Mouse (Mus musculus) lung, embryonic 16.5 days (tissue): ENCODE results near the gene Klc2. TPM values are rescaled to one million over a fixed set of nuclear protein-coding genes. Genes with fewer than 3 reads are reported as not detected.
"Not testable (repeated sequence)": the region's sequence is repeated elsewhere in the genome, so short reads cannot be mapped to it uniquely, and the experiment has no call there.

Source experiments
- ATAC-seq: fragments of 200-750 bp; cut with Nextera tagmentation; 2 replicates; pipeline ENCODE4 v1.8.0; 2017; ENCODE audit warnings: low read depth, mild to moderate bottlenecking, moderate library complexity
- H3K27ac ChIP-seq: fragments of 300-500 bp; sonication (generic); 2 replicates; pipeline ENCODE4 v1.5.1; 2014; ENCODE audit warnings: mild to moderate bottlenecking, control low read depth, low read length
- H3K27me3 ChIP-seq: fragments of 300-500 bp; sonication (generic); 2 replicates; pipeline ENCODE4 v1.6.1; 2014; ENCODE audit warnings: low read depth, low read length, mixed read lengths; ENCODE audit not compliant: control insufficient read depth, insufficient read depth
- H3K36me3 ChIP-seq: fragments of 300-500 bp; sonication (generic); 2 replicates; pipeline ENCODE4 v1.6.1; 2014; ENCODE audit warnings: low read length; ENCODE audit not compliant: control insufficient read depth, insufficient read depth
- H3K4me1 ChIP-seq: fragments of 300-500 bp; sonication (generic); replicated peaks from 2 replicates; pipeline ENCODE4 v1.6.1; 2014; ENCODE audit warnings: low read length, mixed read lengths; ENCODE audit not compliant: control insufficient read depth, insufficient read depth
- H3K4me2 ChIP-seq: fragments of 300-500 bp; sonication (generic); 2 replicates; pipeline ENCODE4 v1.6.1; 2014; ENCODE audit warnings: low read depth, low read length, control low read depth
- H3K4me3 ChIP-seq: fragments of 300-500 bp; sonication (generic); 2 replicates; pipeline ENCODE4 v1.5.1; 2014; ENCODE audit warnings: mild to moderate bottlenecking, low read length, control low read depth
- H3K9ac ChIP-seq: fragments of 300-500 bp; sonication (generic); 2 replicates; pipeline ENCODE4 v1.6.1; 2014; ENCODE audit warnings: low read length, control low read depth
- H3K9me3 ChIP-seq: fragments of 300-500 bp; sonication (generic); 2 replicates; pipeline ENCODE4 v1.6.1; 2016; ENCODE audit warnings: low read length; ENCODE audit not compliant: control insufficient read depth
- WGBS: fragments of 180-500 bp; shearing (Covaris S2); extraction: QIAGEN DNeasy Blood & Tissue Kit; methylation state at CpG from one replicate; pipeline ENCODE4 v1.1.7; 2014; 5-methylcytosine and 5-hydroxymethylcytosine counted together
- polyA plus RNA-seq: library from polyadenylated mRNA; unstranded; fragments of >200 nt; fragmentation: Nextera tagmentation; extraction: Ambion mirVana; gene quantifications from 2 replicates; pipeline ENCODE4 v1.2.1, GENCODE M21; 2015

The Klc2 gene
- 14.6 and 17.0 TPM in 2 replicates for polyA plus RNA-seq

DNA sequence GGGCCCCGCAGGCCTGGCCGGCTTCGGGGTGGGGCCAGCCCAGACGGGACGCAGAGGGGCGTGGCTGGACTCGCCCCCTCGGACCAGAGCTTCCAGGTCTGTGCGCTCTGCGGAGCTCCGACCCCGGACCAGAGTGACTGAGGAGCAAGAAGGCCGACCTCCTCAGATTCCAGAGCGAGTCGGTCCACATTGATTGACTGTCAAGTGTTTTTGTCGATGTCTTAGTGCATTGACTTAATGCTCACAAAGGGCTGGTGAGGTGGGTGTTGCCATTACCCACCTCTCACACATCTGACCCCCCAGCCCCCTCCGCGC lies at the start of gene Klc2:
Gene Klc2, minus strand, starts transcription at position 177 of the 315 bp plus-strand sequence.
- no peaks in the 10 kb centered on the region for H3K27me3 ChIP-seq
- H3K4me3 ChIP-seq: peak within 1 kb of the TSS; percentile 93
- H3K27ac ChIP-seq: peak within 1 kb of the TSS; percentile 84
- H3K4me1 ChIP-seq: peaks cover 9% of the 10 kb centered on the region
- H3K4me2 ChIP-seq: peak within 1 kb of the TSS; percentile 82
- H3K9me3 ChIP-seq: no peaks in the 10 kb centered on the region
- no peak; the same call in 1 of the 2 replicates for ATAC-seq
- H3K9ac ChIP-seq: peak within 1 kb of the TSS; percentile 79
- under 1% methylated on average over 18 of the region's 18 CpGs for WGBS
- no peaks in the 10 kb centered on the region for H3K36me3 ChIP-seq

DNA sequence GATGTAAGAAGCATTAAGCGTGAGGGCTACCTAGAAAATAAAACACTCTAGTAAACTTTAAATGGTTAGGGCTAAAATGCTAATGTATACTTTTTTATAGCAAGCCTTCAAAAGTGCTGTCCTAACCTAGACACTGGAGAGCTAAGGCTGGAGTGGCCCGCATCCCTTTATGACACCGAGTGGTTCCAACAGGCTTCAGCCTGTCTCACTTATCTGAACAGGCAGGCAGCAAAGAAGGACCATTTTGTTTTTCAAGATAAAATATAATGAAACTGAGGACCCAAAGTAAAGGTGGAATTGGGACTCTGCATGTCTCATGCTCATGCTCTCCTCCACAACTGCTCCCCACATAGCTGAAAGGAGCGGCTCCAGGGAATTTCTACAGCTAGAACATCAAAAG lies 49.1 kb upstream of the Klc2 start:
- WGBS: 86% methylated on average over 4 of the region's 4 CpGs
- H3K9me3 ChIP-seq: no peaks in the 10 kb centered on the region

GRCm38 (mm10) chr19:5164380-5164779 lies 46.0 kb upstream of the Klc2 start:
- no peaks in the 10 kb centered on the region for H3K9me3 ChIP-seq
- no peak overlapping the region for H3K27ac ChIP-seq
- H3K36me3 ChIP-seq: no peaks in the 10 kb centered on the region; the same call in 1 of the 2 replicates
- no peak overlapping the region for H3K4me3 ChIP-seq
- WGBS: 56% methylated on average over 2 of the region's 2 CpGs
- H3K9ac ChIP-seq: no peak overlapping the region
- no peak overlapping the region for H3K4me2 ChIP-seq
- no peaks in the 10 kb centered on the region for H3K4me1 ChIP-seq
- ATAC-seq: no peak
- no peaks in the 10 kb centered on the region for H3K27me3 ChIP-seq

More for the DNA sequence above, 49.1 kb upstream of the Klc2 start:
- H3K4me2 ChIP-seq: no peak overlapping the region
- H3K27ac ChIP-seq: no peak overlapping the region
- ATAC-seq: no peak
- H3K27me3 ChIP-seq: no peaks in the 10 kb centered on the region
- no peaks in the 10 kb centered on the region for H3K4me1 ChIP-seq
- H3K36me3 ChIP-seq: no peaks in the 10 kb centered on the region; the same call in 1 of the 2 replicates
- no peak overlapping the region for H3K9ac ChIP-seq
- H3K4me3 ChIP-seq: no peak overlapping the region

GRCm38 (mm10) chr19:5161913-5162312 lies 43.6 kb upstream of the Klc2 start:
- Histone ChIP-seq H3K4me1 (no peaks in the 10 kb centered on the region), H3K4me3 (no peak overlapping the region), H3K36me3 (no peaks in the 10 kb centered on the region; the same call in 1 of the 2 replicates), H3K27me3 (no peaks in the 10 kb centered on the region), H3K9ac (no peak overlapping the region), H3K27ac (no peak overlapping the region), H3K9me3 (no peaks in the 10 kb centered on the region), H3K4me2 (no peak overlapping the region)
- no peak for ATAC-seq
- 85% methylated on average over 3 of the region's 3 CpGs for WGBS

DNA sequence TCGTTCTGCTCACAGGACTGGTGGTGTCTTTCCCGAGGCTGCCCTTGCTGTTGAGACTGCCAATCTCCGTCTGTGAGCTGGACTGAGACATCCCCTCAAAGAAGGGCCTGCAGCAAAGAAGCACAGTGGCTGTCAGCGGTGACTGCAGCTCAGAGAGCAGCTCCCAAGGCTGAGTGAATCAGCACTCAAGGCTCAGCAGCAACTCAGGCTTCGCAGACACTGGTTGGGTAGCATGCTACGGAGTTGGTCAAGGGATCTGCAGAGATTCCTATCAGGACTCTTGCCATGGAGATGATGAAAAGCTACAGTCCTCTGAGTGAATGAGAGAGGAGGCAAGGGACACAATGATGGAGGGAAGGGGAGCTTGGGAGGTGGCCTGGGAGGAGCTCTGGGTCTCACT lies 33.9 kb upstream of the Klc2 start:
- no peaks in the 10 kb centered on the region for H3K4me1 ChIP-seq
- no peaks in the 10 kb centered on the region for H3K27me3 ChIP-seq
- 90% methylated on average over 6 of the region's 6 CpGs for WGBS
- H3K27ac ChIP-seq: no peak overlapping the region
- no peak for ATAC-seq
- no peaks in the 10 kb centered on the region for H3K9me3 ChIP-seq
- H3K4me2 ChIP-seq: no peak overlapping the region
- no peak overlapping the region for H3K4me3 ChIP-seq
- H3K9ac ChIP-seq: no peak overlapping the region
- peaks cover 2% of the 10 kb centered on the region; the same call in 1 of the 2 replicates for H3K36me3 ChIP-seq

DNA sequence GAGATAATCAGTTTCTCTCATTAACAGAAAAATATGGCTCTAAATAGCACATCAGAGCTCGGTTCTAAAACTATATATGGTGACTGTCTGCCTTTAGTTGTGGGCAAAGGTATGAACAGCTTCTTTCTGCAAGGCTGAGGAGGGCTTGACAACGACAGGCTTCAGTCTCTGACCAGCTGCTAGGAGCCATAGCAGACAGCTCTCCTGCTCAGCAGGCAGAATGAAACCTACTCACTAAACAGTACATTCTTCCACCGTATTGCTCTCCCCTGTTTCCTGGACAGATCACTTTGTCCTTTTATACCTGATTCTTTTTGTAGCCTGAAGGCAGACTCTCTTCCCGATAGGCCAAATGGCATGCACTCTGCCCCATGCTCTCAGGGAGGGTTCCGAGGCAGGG lies 33.4 kb upstream of the Klc2 start:
- no peaks in the 10 kb centered on the region for H3K4me1 ChIP-seq
- ATAC-seq: no peak
- WGBS: 84% methylated on average over 5 of the region's 5 CpGs
- no peak overlapping the region for H3K27ac ChIP-seq
- no peaks in the 10 kb centered on the region for H3K27me3 ChIP-seq
- H3K9ac ChIP-seq: no peak overlapping the region
- H3K36me3 ChIP-seq: peaks cover 2% of the 10 kb centered on the region; the same call in 1 of the 2 replicates
- no peaks in the 10 kb centered on the region for H3K9me3 ChIP-seq
- no peak overlapping the region for H3K4me3 ChIP-seq
- no peak overlapping the region for H3K4me2 ChIP-seq

DNA sequence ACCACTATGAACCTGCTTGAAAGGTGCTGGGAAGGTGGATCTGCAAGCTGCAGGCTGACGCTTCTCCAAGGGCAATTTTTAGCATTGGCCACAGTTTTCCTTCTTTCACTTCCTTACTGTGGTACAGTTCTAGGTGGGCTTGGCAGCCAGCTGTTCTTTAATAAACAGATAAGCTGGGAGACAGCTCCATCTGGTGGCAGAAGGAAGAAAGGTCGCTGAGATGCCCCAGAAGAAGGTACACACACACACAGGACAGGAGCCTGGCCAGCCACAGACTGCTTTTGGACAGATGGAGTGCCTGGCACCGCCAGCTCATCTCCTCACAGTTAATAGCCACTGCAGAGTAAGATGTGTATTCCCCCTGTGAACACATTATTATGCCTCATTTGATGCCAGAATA lies 33.0 kb upstream of the Klc2 start:
- no peaks in the 10 kb centered on the region for H3K27me3 ChIP-seq
- 33% methylated on average over 3 of the region's 3 CpGs for WGBS
- no peak overlapping the region for H3K4me3 ChIP-seq
- no peak overlapping the region for H3K27ac ChIP-seq
- H3K4me2 ChIP-seq: no peak overlapping the region
- no peaks in the 10 kb centered on the region for H3K4me1 ChIP-seq
- H3K9ac ChIP-seq: no peak overlapping the region
- no peak; the same call in 1 of the 2 replicates for ATAC-seq
- no peaks in the 10 kb centered on the region for H3K9me3 ChIP-seq
- peaks cover 2% of the 10 kb centered on the region; the same call in 1 of the 2 replicates for H3K36me3 ChIP-seq

DNA sequence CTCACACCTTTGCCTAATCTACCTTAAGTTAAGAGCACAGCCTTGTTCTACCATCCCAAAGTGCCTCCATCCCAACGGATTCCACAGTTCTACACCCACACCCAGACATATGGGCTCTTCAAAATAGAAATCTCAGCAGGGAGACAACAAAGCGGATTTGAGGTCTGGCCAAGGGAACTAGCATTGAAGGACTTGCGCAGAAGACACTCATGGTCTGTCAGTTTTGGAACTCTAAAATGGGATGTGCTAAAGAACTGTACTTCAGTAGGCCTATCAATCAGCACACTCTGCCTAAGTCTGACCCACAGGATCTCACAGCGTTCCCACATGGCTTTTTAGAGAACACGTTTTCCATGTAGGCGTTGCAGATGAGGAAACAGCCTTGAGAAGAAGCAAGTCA lies 32.0 kb upstream of the Klc2 start:
- ATAC-seq: no peak
- 92% methylated on average over 6 of the region's 6 CpGs for WGBS
- H3K36me3 ChIP-seq: no peaks in the 10 kb centered on the region; the same call in 1 of the 2 replicates

DNA sequence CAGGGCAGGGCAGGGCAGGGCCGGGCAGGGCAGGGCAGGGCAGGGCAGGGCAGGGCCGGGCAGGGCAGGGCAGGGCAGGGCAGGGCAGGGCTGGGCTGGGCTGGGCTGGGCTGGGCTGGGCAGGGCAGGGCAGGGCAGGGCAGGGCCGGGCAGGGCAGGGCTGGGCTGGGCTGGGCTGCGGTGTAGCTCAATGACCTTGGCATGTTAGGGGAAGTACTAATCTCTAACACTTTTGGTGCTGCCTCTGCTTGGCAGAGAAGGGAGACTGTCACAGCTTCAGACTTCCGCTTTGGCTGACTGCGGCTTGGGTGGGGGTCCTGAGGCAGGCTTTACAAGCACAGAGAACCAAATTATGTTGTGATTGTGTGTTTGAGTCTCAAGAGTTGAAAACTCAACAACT lies 30.7 kb upstream of the Klc2 start:
- not testable (repeated sequence) for H3K4me3 ChIP-seq, H3K4me1 ChIP-seq, ATAC-seq, H3K27ac ChIP-seq, H3K36me3 ChIP-seq, H3K9ac ChIP-seq, H3K27me3 ChIP-seq, H3K9me3 ChIP-seq, H3K4me2 ChIP-seq
- WGBS: 71% methylated on average over 4 of the region's 6 CpGs

More for the DNA sequence above, 32.0 kb upstream of the Klc2 start:
- Histone ChIP-seq H3K9ac (no peak overlapping the region), H3K27me3 (no peaks in the 10 kb centered on the region), H3K27ac (no peak overlapping the region), H3K4me3 (no peak overlapping the region), H3K4me1 (no peaks in the 10 kb centered on the region), H3K9me3 (no peaks in the 10 kb centered on the region), H3K4me2 (no peak overlapping the region)

- Histone ChIP-seq H3K4me1 (no peaks in the 10 kb centered on the region), H3K9me3 (no peaks in the 10 kb centered on the region), H3K4me3 (no peak overlapping the region), H3K36me3 (peaks cover 14% of the 10 kb centered on the region; the same call in 1 of the 2 replicates), H3K4me2 (no peak overlapping the region), H3K27ac (no peak overlapping the region), H3K27me3 (no peaks in the 10 kb centered on the region), H3K9ac (no peak overlapping the region)
- peak; percentile 43; the same call in 1 of the 2 replicates for ATAC-seq
- WGBS: 0% methylated on average over 2 of the region's 2 CpGs
Observed at GRCm38 (mm10) chr19:5139640-5140039, 21.3 kb upstream of the Klc2 start.
